Mouse (Mus musculus) megakaryocyte, embryonic 14.5 days (primary cell): ENCODE results near the gene Map2k1. TPM values are rescaled to one million over a fixed set of nuclear protein-coding genes. Genes with fewer than 3 reads are reported as not detected.

Experiments
- H3K27me3 ChIP-seq: replicated peaks from 2 replicates; pipeline ENCODE3; 2012; ENCODE audit warnings: inconsistent platforms
- H3K36me3 ChIP-seq: replicated peaks from 2 replicates; pipeline ENCODE3; 2012; ENCODE audit warnings: low read length, inconsistent platforms, mixed read lengths
- H3K4me1 ChIP-seq: 2 replicates; pipeline ENCODE4 v1.6.1; 2012; ENCODE audit warnings: inconsistent platforms
- H3K4me3 ChIP-seq: replicated peaks from 2 replicates; pipeline ENCODE3; 2012; ENCODE audit warnings: moderate library complexity, mild to moderate bottlenecking, inconsistent platforms
- H3K9me3 ChIP-seq: 2 replicates; pipeline ENCODE4 v1.6.1; 2012; ENCODE audit warnings: inconsistent platforms
- FLI1 ChIP-seq: IDR thresholded peaks from 2 replicates; pipeline ENCODE4 v1.6.1; 2012; ENCODE audit warnings: low read length, inconsistent platforms, mixed read lengths
- GATA1 ChIP-seq: IDR thresholded peaks from 3 replicates; pipeline ENCODE4 v1.6.1; 2012; ENCODE audit warnings: mixed read lengths, low read length, inconsistent platforms, borderline replicate concordance
- polyA plus RNA-seq: library from polyadenylated mRNA; stranded (reverse); fragments of >175 nt; gene quantifications from 2 replicates; pipeline ENCODE4 v1.2.3, GENCODE M21; 2012; ENCODE audit warnings: low replicate concordance; ENCODE audit not compliant: insufficient read depth

Map2k1 gene
- polyA plus RNA-seq, 1 experiment, result 36.7 TPM

GRCm38 (mm10) chr9:64232257-64232957 is 21.0 kb downstream of the Map2k1 start:
- H3K4me3 ChIP-seq, result no peak overlapping the region
- H3K27me3 ChIP-seq, result no peaks in the 10 kb centered on the region
- no peaks in the 10 kb centered on the region for H3K9me3 ChIP-seq
- peaks cover 50% of the 10 kb centered on the region for H3K36me3 ChIP-seq
- TF ChIP-seq GATA1 (no peak), FLI1 (no peak)
- H3K4me1 ChIP-seq, result peaks cover 64% of the 10 kb centered on the region

- Histone ChIP-seq H3K27me3 (no peaks in the 10 kb centered on the region), H3K4me1 (peaks cover 71% of the 10 kb centered on the region), H3K4me3 (no peak overlapping the region), H3K9me3 (no peaks in the 10 kb centered on the region), H3K36me3 (peaks cover 50% of the 10 kb centered on the region)
- TF ChIP-seq FLI1 (no peak), GATA1 (no peak)
These were observed 21.8 kb downstream of the Map2k1 start for GRCm38 (mm10) chr9:64231674-64232073.

GRCm38 (mm10) chr9:64231171-64231570 is 22.3 kb downstream of the Map2k1 start:
- no peak for TF ChIP-seq GATA1
- TF ChIP-seq FLI1, result no peak
- Histone ChIP-seq H3K27me3 (no peaks in the 10 kb centered on the region), H3K36me3 (peaks cover 48% of the 10 kb centered on the region), H3K4me1 (peaks cover 72% of the 10 kb centered on the region), H3K4me3 (no peak overlapping the region), H3K9me3 (no peaks in the 10 kb centered on the region)

GRCm38 (mm10) chr9:64228972-64229371 is 24.5 kb downstream of the Map2k1 start:
- Histone ChIP-seq H3K4me1 (peaks cover 86% of the 10 kb centered on the region), H3K36me3 (peaks cover 42% of the 10 kb centered on the region), H3K4me3 (no peak overlapping the region), H3K27me3 (no peaks in the 10 kb centered on the region), H3K9me3 (no peaks in the 10 kb centered on the region)
- TF ChIP-seq FLI1 (no peak), GATA1 (no peak)

- TF ChIP-seq GATA1 (no peak), FLI1 (0 out of 2 replicates have a peak, but pooled peaks have one; percentile 50)
- H3K4me3 ChIP-seq, result peak overlapping the region; percentile 89
- no peaks in the 10 kb centered on the region for H3K9me3 ChIP-seq
- no peaks in the 10 kb centered on the region for H3K27me3 ChIP-seq
- peaks cover 45% of the 10 kb centered on the region for H3K36me3 ChIP-seq
- peaks cover 85% of the 10 kb centered on the region for H3K4me1 ChIP-seq
These were observed 25.7 kb downstream of the Map2k1 start for GRCm38 (mm10) chr9:64227736-64228135.

- Histone ChIP-seq H3K9me3 (no peaks in the 10 kb centered on the region), H3K27me3 (no peaks in the 10 kb centered on the region), H3K4me1 (peaks cover 81% of the 10 kb centered on the region), H3K36me3 (peaks cover 36% of the 10 kb centered on the region), H3K4me3 (no peak overlapping the region)
- TF ChIP-seq GATA1 (no peak), FLI1 (no peak)
These were observed 27.6 kb downstream of the Map2k1 start for GRCm38 (mm10) chr9:64225805-64226204.

- TF ChIP-seq FLI1, result no peak
- TF ChIP-seq GATA1, result no peak
- Histone ChIP-seq H3K36me3 (peaks cover 29% of the 10 kb centered on the region), H3K9me3 (no peaks in the 10 kb centered on the region), H3K4me1 (peaks cover 78% of the 10 kb centered on the region), H3K27me3 (no peaks in the 10 kb centered on the region), H3K4me3 (peak overlapping the region; percentile 56)
These were observed 31.3 kb downstream of the Map2k1 start for GRCm38 (mm10) chr9:64222098-64222497.

GRCm38 (mm10) chr9:64221480-64221879 is 32.0 kb downstream of the Map2k1 start:
- no peaks in the 10 kb centered on the region for H3K27me3 ChIP-seq
- TF ChIP-seq FLI1 (no peak), GATA1 (no peak)
- H3K4me3 ChIP-seq, result no peak overlapping the region
- H3K9me3 ChIP-seq, result no peaks in the 10 kb centered on the region
- H3K4me1 ChIP-seq, result peaks cover 78% of the 10 kb centered on the region
- H3K36me3 ChIP-seq, result peaks cover 29% of the 10 kb centered on the region

GRCm38 (mm10) chr9:64220603-64221002 is 32.8 kb downstream of the Map2k1 start:
- TF ChIP-seq FLI1 (no peak), GATA1 (no peak)
- Histone ChIP-seq H3K36me3 (peaks cover 24% of the 10 kb centered on the region), H3K9me3 (no peaks in the 10 kb centered on the region), H3K27me3 (no peaks in the 10 kb centered on the region), H3K4me1 (peaks cover 78% of the 10 kb centered on the region), H3K4me3 (no peak overlapping the region)

GRCm38 (mm10) chr9:64219772-64220420 is 33.5 kb downstream of the Map2k1 start:
- Histone ChIP-seq H3K4me1 (peaks cover 76% of the 10 kb centered on the region), H3K4me3 (no peak overlapping the region), H3K9me3 (no peaks in the 10 kb centered on the region), H3K27me3 (no peaks in the 10 kb centered on the region), H3K36me3 (peaks cover 24% of the 10 kb centered on the region)
- TF ChIP-seq FLI1, result no peak
- TF ChIP-seq GATA1, result no peak
